Mouse (Mus musculus) midbrain, embryonic 12.5 days (tissue): Measurements from ENCODE around the gene Skor1. TPM values are rescaled to one million over a fixed set of nuclear protein-coding genes. Genes with fewer than 3 reads are reported as not detected.
A peak's percentile ranks its signal among the peaks of the same experiment; 100 is the strongest.

ENCODE experiments used
- ATAC-seq: fragments of 200-750 bp; cut with Nextera tagmentation; 2 replicates; pipeline ENCODE4 v1.8.0; 2017; ENCODE audit warnings: low read depth, moderate TSS enrichment, moderate library complexity; ENCODE audit not compliant: low FRiP score
- H3K27ac ChIP-seq: fragments of 300-500 bp; sonication (generic); replicated peaks from 2 replicates; pipeline ENCODE4 v1.5.1; 2016; ENCODE audit warnings: mild to moderate bottlenecking
- H3K27me3 ChIP-seq: fragments of 300-500 bp; sonication (generic); 2 replicates; pipeline ENCODE4 v1.6.1; 2016; ENCODE audit warnings: mild to moderate bottlenecking
- H3K36me3 ChIP-seq: fragments of 300-500 bp; sonication (generic); 2 replicates; pipeline ENCODE4 v1.6.1; 2016
- H3K4me1 ChIP-seq: fragments of 300-500 bp; sonication (generic); 2 replicates; pipeline ENCODE4 v1.6.1; 2016
- H3K4me2 ChIP-seq: fragments of 300-500 bp; sonication (generic); replicated peaks from 2 replicates; pipeline ENCODE4 v1.6.1; 2016; ENCODE audit warnings: mild to moderate bottlenecking, moderate library complexity
- H3K4me3 ChIP-seq: fragments of 300-500 bp; sonication (generic); 2 replicates; pipeline ENCODE4 v1.5.1; 2016; ENCODE audit warnings: mild to moderate bottlenecking
- H3K9ac ChIP-seq: fragments of 300-500 bp; sonication (generic); replicated peaks from 2 replicates; pipeline ENCODE4 v1.6.1; 2016; ENCODE audit warnings: mild to moderate bottlenecking, moderate library complexity
- H3K9me3 ChIP-seq: fragments of 300-500 bp; sonication (generic); 2 replicates; pipeline ENCODE4 v1.6.1; 2016; ENCODE audit warnings: mild to moderate bottlenecking
- WGBS: fragments of 180-500 bp; shearing (Covaris S2); methylation state at CpG from one replicate; pipeline ENCODE4 v1.1.7; 2016; 5-methylcytosine and 5-hydroxymethylcytosine counted together
- polyA plus RNA-seq: library from polyadenylated mRNA; unstranded; fragments of >200 nt; fragmentation: Nextera tagmentation; extraction: Ambion mirVana; gene quantifications from 2 replicates; pipeline ENCODE4 v1.2.1, GENCODE M21; 2016

Gene Skor1
- polyA plus RNA-seq, 1 experiment from 2014 or later, result 0.19 TPM

DNA sequence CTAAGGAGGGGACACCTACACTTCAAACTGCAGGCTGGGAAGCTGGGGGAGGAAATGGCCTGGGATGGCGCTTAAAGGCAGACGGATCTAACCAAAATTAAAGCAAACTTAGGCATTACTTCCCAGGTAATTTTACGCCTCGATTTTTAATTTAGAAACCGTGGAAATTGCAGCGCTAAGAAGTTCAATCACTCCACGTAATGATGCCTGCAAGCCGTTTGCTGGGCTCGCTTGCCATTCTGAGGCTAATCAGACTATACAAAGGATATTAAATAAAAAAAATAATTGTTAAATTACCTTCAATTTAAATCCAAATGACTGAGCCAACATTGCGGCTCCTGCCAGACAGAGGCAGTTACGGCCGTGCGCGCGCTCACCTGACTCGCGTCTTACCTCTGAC, 9.1 kb downstream of the Skor1 start:
- ATAC-seq, result no peak
- H3K4me3 ChIP-seq, result no peak overlapping the region
- no peak overlapping the region for H3K9ac ChIP-seq
- H3K9me3 ChIP-seq, result no peaks in the 10 kb centered on the region
- H3K36me3 ChIP-seq, result no peaks in the 10 kb centered on the region
- peaks cover 99% of the 10 kb centered on the region for H3K27me3 ChIP-seq
- WGBS, result 1% methylated on average over 17 of the region's 17 CpGs
- no peak overlapping the region for H3K4me2 ChIP-seq
- no peak overlapping the region for H3K27ac ChIP-seq
- peaks cover 63% of the 10 kb centered on the region for H3K4me1 ChIP-seq

DNA sequence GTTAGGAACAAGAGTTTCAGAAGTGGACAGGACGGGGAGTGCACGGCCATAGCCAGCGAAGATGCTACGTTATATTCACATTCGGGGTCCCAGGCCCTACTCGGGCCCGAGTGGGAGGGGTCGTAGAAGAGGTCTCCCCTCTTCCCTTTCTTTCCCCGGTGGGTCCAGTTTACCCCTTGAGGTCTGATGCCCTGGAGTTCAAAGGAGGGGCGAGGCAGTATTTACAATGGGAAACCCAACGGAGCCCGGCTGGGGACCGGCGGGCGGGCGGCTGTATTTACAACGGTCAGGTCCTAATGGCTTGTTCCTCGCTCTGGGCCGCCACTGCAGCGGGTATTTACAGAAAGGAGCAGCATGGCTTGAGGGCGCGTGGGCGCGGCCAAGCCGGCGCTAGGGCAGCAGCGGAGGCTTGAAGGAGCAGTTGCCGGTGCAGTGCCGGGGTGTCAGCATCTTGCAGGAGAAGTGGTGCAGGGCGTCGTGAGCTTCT, 10.2 kb downstream of the Skor1 start:
- Histone ChIP-seq H3K9ac (peak overlapping the region; percentile 43), H3K27ac (no peak overlapping the region), H3K27me3 (peaks cover 99% of the 10 kb centered on the region), H3K9me3 (no peaks in the 10 kb centered on the region), H3K4me3 (peak overlapping the region; percentile 27), H3K36me3 (no peaks in the 10 kb centered on the region), H3K4me1 (peaks cover 57% of the 10 kb centered on the region), H3K4me2 (peak overlapping the region; percentile 50)
- WGBS, result under 1% methylated on average over 29 of the region's 31 CpGs
- no peak for ATAC-seq

DNA sequence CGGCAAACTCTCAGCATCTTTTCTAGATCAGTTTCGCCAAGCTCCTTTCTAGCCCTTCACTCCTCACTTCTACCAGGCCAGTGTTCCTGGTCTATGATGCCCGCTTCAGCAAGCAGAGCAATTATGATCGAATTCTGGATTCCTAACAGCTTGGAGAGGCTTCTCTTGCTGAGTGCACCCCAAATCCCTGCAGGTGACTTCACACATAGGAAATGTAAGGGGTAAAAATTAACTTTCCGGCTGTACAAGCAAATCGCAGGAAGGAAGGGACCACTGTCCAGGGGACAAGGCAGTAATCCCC, 11.2 kb downstream of the Skor1 start:
- peaks cover 91% of the 10 kb centered on the region for H3K27me3 ChIP-seq
- H3K4me1 ChIP-seq, result peaks cover 52% of the 10 kb centered on the region
- H3K4me2 ChIP-seq, result no peak overlapping the region
- no peaks in the 10 kb centered on the region for H3K9me3 ChIP-seq
- ATAC-seq, result no peak
- H3K36me3 ChIP-seq, result no peaks in the 10 kb centered on the region
- no peak overlapping the region for H3K27ac ChIP-seq
- H3K4me3 ChIP-seq, result 0 out of 2 replicates have a peak overlapping the region, but pooled peaks have one; percentile 7
- H3K9ac ChIP-seq, result no peak overlapping the region
- WGBS, result 3% methylated on average over 6 of the region's 6 CpGs

DNA sequence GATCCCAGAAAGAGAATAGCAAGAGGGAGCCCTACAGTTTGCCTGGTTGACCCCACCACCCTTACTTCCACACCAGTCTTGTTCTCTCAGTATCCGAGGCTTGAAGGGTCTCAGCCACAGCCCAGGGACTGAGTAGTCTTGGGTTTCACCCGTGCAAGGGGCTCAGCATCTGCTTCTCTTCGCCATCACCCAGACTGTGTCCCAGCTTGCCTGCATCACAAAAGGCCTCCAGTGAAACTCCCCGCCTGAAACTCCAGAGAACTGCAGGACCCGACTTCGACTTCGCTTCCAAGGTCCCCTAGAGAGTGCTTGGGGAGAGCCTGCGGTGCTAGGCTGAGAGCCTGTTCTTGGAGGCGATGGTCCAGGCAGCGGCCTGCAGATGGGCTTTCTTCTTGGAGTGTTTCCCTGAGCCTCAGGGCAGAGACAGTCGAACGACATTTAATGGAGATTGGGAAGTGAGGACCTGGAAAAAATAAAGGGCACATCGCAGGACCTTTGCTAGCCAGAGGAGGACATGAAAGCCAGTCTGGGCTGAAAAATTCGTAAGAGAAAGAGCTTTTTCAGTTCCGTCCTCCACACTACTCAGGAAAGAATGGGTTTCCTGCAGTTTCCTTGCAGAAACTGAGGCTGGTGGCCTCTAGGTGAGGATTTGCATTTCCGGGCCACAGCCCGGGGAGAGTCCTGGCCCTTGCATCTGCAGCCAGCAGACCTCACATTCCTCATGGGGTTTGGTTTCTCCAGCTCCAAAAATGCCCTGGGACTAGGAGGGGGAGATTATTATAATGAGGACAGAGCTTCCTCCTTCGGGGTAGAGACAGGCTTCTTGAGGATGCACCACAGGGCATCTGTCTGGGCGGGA, 11.8 kb downstream of the Skor1 start:
- H3K9ac ChIP-seq, result no peak overlapping the region
- peaks cover 51% of the 10 kb centered on the region for H3K4me1 ChIP-seq
- H3K36me3 ChIP-seq, result no peaks in the 10 kb centered on the region
- H3K9me3 ChIP-seq, result no peaks in the 10 kb centered on the region
- H3K4me3 ChIP-seq, result peak overlapping the region; percentile 7; the same call in 1 of the 2 replicates
- H3K27me3 ChIP-seq, result peaks cover 85% of the 10 kb centered on the region
- H3K27ac ChIP-seq, result no peak overlapping the region
- ATAC-seq, result no peak
- H3K4me2 ChIP-seq, result peak overlapping the region; percentile 9
- 1% methylated on average over 19 of the region's 19 CpGs for WGBS

DNA sequence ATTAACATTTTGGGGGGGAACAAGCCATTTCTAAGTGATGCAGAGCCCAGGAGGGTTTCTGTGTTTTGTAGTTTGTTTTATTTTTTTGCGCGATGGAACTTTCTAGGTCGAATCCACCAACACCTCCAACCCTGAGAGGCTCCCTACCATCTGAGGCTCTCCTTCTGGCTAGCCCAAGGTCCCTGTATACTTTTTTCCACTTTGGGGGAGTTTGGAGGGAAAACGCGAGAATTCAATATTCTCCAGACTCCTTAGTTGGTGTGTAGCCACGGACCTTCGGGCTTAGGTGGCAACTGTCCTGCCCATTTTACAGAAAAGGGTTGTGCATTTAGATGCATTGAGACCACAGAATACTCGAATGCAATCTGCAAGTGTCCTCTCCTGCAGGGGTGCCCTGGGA, 12.5 kb downstream of the Skor1 start:
- WGBS, result 5% methylated on average over 8 of the region's 8 CpGs
- H3K4me2 ChIP-seq, result no peak overlapping the region
- H3K4me3 ChIP-seq, result no peak overlapping the region

DNA sequence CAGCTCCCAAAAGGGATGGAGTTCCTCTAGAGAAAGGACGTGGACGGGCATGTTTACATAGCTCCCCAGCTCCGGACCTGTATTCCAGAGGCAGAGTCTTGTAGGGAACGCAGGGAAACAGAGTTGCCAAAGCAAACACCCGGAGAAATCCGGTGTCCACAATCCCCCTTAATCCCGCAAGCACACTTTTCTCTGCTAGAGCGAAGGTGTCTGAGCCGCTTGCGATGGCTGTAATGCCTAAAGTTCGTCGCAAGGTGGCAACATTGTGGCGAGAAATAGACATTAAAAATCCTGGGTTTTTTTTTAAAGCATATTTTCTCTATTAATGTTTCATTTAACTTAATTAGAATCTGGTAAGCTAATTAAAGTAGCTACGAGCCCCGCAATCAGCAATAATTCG, 13.0 kb downstream of the Skor1 start:
- no peaks in the 10 kb centered on the region for H3K9me3 ChIP-seq
- H3K9ac ChIP-seq, result no peak overlapping the region; the same call in 1 of the 2 replicates
- H3K27ac ChIP-seq, result no peak overlapping the region
- peaks cover 82% of the 10 kb centered on the region for H3K27me3 ChIP-seq
- under 1% methylated on average over 16 of the region's 16 CpGs for WGBS
- peak overlapping the region; percentile 27 for H3K4me3 ChIP-seq
- no peaks in the 10 kb centered on the region for H3K36me3 ChIP-seq
- peak overlapping the region; percentile 50 for H3K4me2 ChIP-seq
- ATAC-seq, result no peak
- peaks cover 57% of the 10 kb centered on the region for H3K4me1 ChIP-seq

More for the DNA sequence above, 12.5 kb downstream of the Skor1 start:
- Histone ChIP-seq H3K36me3 (no peaks in the 10 kb centered on the region), H3K4me1 (peaks cover 57% of the 10 kb centered on the region), H3K9ac (no peak overlapping the region), H3K27me3 (peaks cover 82% of the 10 kb centered on the region), H3K27ac (no peak overlapping the region), H3K9me3 (no peaks in the 10 kb centered on the region)
- ATAC-seq, result no peak

DNA sequence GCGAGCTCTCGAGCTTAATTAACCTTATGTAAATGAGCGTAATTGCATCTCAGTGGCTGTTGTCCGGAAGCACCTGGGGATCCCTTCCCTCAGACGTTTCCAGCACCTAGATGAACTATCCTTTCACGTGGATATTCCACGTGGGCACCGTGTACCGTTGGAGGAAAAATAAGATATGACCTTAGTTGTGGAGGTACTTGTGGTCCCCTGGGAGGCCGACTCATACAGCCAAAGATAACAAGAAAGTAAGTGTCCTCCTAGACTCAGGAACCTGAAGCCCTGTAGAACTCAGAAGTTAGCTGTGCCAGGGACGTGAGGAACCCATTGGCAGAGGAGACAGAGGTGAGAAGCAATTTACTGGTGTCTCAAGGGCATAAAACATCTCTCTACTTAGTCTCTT, 13.4 kb downstream of the Skor1 start:
- 5% methylated on average over 11 of the region's 11 CpGs for WGBS
- H3K4me3 ChIP-seq, result peak overlapping the region; percentile 27
- ATAC-seq, result no peak
- H3K27me3 ChIP-seq, result peaks cover 82% of the 10 kb centered on the region
- peaks cover 57% of the 10 kb centered on the region for H3K4me1 ChIP-seq
- H3K9ac ChIP-seq, result no peak overlapping the region; the same call in 1 of the 2 replicates
- no peaks in the 10 kb centered on the region for H3K9me3 ChIP-seq
- H3K27ac ChIP-seq, result no peak overlapping the region
- H3K36me3 ChIP-seq, result no peaks in the 10 kb centered on the region
- H3K4me2 ChIP-seq, result peak overlapping the region; percentile 50

DNA sequence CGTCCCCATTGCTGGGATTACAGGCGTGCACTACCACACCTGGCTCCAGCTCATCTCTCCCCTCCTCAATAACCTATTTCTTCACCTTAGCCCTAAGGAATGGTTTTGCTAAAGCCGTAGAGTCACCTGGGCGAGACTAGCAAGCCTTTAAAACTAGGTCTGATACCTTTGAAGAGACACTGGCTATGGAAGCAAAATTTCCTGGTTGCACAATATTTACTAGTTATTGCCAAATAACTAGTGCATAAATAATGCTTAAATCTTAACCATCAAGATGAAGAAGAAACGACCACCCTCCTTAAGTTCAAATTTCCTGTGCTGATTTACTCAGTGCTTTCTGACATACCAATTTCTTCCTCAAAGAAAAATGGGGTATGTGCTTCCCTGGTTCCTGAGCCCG, 15.1 kb downstream of the Skor1 start:
- no peak for ATAC-seq
- Histone ChIP-seq H3K27ac (no peak overlapping the region), H3K4me3 (peak overlapping the region; percentile 33), H3K9me3 (no peaks in the 10 kb centered on the region), H3K4me2 (peak overlapping the region; percentile 81), H3K9ac (no peak overlapping the region), H3K27me3 (peaks cover 74% of the 10 kb centered on the region), H3K36me3 (no peaks in the 10 kb centered on the region), H3K4me1 (peaks cover 52% of the 10 kb centered on the region)
- WGBS, result 12% methylated on average over 6 of the region's 6 CpGs

DNA sequence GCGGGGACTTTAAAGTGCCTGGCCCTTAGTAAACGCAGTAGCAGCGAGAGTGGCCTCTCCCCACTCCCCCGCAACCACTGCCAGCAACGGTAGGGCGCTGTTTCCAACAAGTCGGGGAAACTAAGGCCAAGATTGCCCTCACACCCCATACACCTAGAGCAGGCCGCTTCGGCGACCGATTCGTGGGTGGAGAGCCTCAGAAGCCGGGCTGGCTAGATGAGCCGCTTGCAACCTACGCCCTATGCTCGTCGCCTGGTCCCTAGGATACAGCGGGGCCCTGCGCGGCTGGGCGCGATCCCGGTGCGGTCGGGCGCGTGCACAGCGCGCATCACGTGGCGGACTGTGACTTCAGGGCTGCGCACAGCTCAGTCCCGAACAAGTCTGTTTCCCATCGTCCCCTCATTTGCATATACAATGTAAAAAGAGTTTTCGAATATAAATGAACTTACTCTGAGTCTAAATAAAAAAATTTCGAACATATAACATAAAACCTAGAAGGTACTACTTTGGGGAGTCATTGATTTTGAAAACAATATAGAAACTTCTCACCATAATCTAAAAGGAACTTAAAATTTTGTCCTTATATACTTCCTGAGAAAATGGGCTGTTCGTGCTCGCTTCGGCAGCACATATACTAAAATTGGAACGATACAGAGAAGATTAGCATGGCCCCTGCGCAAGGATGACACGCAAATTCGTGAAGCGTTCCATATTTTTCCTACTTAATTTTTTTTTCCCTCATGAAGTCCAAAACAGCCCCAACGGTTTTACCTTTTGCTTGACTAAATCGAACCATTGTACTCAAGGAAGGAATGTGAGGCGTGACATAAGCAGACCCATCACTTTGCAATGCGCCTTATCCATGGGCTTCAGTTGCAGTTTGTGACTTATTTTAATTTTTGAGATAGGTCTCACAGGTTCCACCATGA, 15.8 kb downstream of the Skor1 start:
- peak overlapping the region; percentile 62 for H3K9ac ChIP-seq
- peak overlapping the region; percentile 81 for H3K4me2 ChIP-seq
- H3K4me3 ChIP-seq, result peak overlapping the region; percentile 66
- 1% methylated on average over 48 of the region's 48 CpGs for WGBS
- peaks cover 45% of the 10 kb centered on the region for H3K4me1 ChIP-seq
- no peaks in the 10 kb centered on the region for H3K36me3 ChIP-seq
- H3K9me3 ChIP-seq, result no peaks in the 10 kb centered on the region
- ATAC-seq, result peak; percentile 98
- H3K27me3 ChIP-seq, result peaks cover 67% of the 10 kb centered on the region
- peak overlapping the region; percentile 77 for H3K27ac ChIP-seq

DNA sequence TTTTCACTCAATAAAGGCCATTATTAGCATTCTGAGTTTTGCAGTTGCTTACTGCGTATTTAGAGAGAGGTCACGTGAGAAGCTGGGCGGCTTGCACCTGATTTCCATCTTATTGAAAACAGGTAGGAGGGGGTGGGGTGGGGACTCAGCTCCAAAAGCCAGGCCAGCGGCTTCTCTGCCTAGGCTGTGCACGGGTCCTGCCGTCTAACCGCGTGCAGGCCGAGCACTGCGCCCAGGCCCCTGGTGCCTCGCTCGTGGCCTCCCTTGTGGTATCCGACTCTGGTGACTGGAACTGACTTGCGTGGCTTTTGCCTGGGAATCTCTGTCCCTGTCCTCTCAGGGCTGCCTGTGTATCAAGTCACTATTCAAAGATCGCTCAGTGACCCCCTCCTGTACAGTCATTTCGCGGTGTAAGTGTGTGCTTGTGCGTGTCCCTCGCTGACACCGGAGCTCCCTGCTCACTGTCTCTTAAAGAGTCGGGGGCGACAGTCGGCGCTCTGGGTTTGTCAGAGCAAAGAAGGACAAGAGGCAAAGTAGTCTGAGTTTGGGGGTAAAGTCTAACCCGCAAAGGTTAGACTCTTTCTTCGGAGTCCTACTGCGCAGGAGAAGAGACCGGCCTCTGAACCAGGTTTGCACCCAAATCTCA, 16.7 kb downstream of the Skor1 start:
- H3K4me2 ChIP-seq, result peak overlapping the region; percentile 81
- peaks cover 37% of the 10 kb centered on the region for H3K4me1 ChIP-seq
- no peak for ATAC-seq
- H3K9me3 ChIP-seq, result no peaks in the 10 kb centered on the region
- WGBS, result under 1% methylated on average over 28 of the region's 28 CpGs
- peak overlapping the region; percentile 62 for H3K9ac ChIP-seq
- H3K4me3 ChIP-seq, result peak overlapping the region; percentile 66
- H3K27ac ChIP-seq, result peak overlapping the region; percentile 77
- H3K36me3 ChIP-seq, result no peaks in the 10 kb centered on the region
- H3K27me3 ChIP-seq, result peaks cover 58% of the 10 kb centered on the region

DNA sequence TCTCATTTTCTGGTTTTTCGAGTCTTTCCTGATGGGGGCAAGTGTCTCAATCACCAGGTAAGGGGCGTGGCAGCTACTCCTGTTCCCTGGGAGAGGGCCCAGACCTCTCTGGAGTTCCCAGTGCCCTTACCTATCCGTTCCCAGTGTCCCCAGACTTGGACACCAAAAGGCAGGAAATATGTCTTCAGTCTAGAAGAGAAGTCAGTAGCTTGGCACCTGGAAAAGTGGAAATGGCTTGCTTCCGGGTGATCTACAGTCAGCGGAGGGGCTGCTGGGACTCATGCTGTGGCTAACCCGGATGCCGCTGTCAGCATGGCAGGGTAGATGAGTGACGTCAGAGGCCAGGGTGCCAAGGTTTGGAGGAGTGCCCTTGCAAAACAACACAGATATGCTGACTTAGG, 19.1 kb downstream of the Skor1 start:
- ATAC-seq, result no peak
- no peaks in the 10 kb centered on the region for H3K9me3 ChIP-seq
- no peaks in the 10 kb centered on the region for H3K36me3 ChIP-seq
- H3K4me2 ChIP-seq, result no peak overlapping the region
- H3K27ac ChIP-seq, result no peak overlapping the region
- H3K4me3 ChIP-seq, result no peak overlapping the region
- peaks cover 16% of the 10 kb centered on the region for H3K4me1 ChIP-seq
- no peak overlapping the region for H3K9ac ChIP-seq
- WGBS, result 86% methylated on average over 8 of the region's 8 CpGs
- peaks cover 47% of the 10 kb centered on the region for H3K27me3 ChIP-seq
